In the genomic region with DNA sequence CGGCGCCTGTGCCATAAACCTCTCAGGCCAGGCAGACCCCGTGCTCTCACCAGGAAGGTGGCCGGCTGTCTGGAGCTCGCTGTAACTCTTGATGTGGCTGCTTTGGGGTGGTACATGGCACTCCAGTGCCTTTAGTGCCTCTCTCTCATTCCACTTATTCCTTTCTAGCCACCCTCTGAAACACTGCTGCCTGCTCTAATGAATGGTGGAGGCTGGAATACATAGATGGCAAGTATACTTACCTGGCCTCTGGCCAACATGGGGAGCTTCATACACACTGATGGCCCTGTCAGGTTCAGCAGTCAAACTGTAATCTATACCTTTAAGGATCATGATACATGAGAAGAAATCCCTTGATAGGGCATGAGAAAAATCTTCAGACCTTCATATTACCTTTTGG, we compare ENCODE assay signal across 20 mouse cellular contexts.
DNase-seq lines count a peak whose midpoint lies in the region; ATAC-seq and TF ChIP-seq lines count a peak whose summit lies in the region.
"Had no signal": no experiment of that assay in that cellular context is flagged by ENCODE, and none has a peak within 500 bp of the region (broad histone marks: within the 10 kb centered on the region; RNA-seq: fewer than 3 reads in every experiment).

No protein-coding gene starts in this region.

- 90% methylated on average over 4 of the region's 5 CpGs for WGBS in forebrain, embryonic 12.5 days
- WGBS in forebrain, embryonic 10.5 days, result 79% methylated on average over 5 of the region's 5 CpGs
- WGBS in hindbrain, embryonic 13.5 days, result 93% methylated on average over 5 of the region's 5 CpGs
- 86% methylated on average over 5 of the region's 5 CpGs for WGBS in hindbrain, embryonic 10.5 days
- 78% methylated on average over 3 of the region's 5 CpGs for WGBS in limb, embryonic 14.5 days
- WGBS in limb, embryonic 10.5 days, result 85% methylated on average over 3 of the region's 5 CpGs

- no peaks in the 10 kb centered on the region for H3K9me3 ChIP-seq in forebrain, embryonic 12.5 days
- H3K9me3 ChIP-seq in forebrain, embryonic 10.5 days, result no peaks in the 10 kb centered on the region
- no peaks in the 10 kb centered on the region for H3K9me3 ChIP-seq in hindbrain, embryonic 13.5 days
- no peaks in the 10 kb centered on the region for H3K9me3 ChIP-seq in hindbrain, embryonic 10.5 days
- no peaks in the 10 kb centered on the region for H3K9me3 ChIP-seq in limb, embryonic 14.5 days (ENCODE audit: control insufficient read depth, low read length)
- H3K9me3 ChIP-seq in limb, embryonic 10.5 days (replicated peaks), result no peaks in the 10 kb centered on the region
- H3K9me3 ChIP-seq: embryonic facial prominence, embryonic 13.5 days; intestine, embryonic 15.5 days; limb, embryonic 15.5 days; midbrain, embryonic 12.5 days; neural tube, embryonic 12.5 days had no signal

- H3K9ac ChIP-seq in forebrain, embryonic 12.5 days, result no peak overlapping the region
- H3K9ac ChIP-seq in hindbrain, embryonic 13.5 days, result no peak overlapping the region
- H3K9ac ChIP-seq in limb, embryonic 14.5 days (ENCODE audit: low read depth, low read length, severe bottlenecking), result no peak overlapping the region
- H3K9ac ChIP-seq: embryonic facial prominence, embryonic 13.5 days; intestine, embryonic 15.5 days; limb, embryonic 15.5 days; midbrain, embryonic 12.5 days; neural tube, embryonic 12.5 days had no signal

- H3K4me2 ChIP-seq in forebrain, embryonic 12.5 days, result no peak overlapping the region
- no peak overlapping the region for H3K4me2 ChIP-seq in hindbrain, embryonic 13.5 days
- no peak overlapping the region for H3K4me2 ChIP-seq in limb, embryonic 14.5 days (replicated peaks; ENCODE audit: low read depth, low read length, severe bottlenecking)
- H3K4me2 ChIP-seq: embryonic facial prominence, embryonic 13.5 days; intestine, embryonic 15.5 days; limb, embryonic 15.5 days; midbrain, embryonic 12.5 days; neural tube, embryonic 12.5 days had no signal

- DNase-seq in forebrain, embryonic 10.5 days (ENCODE audit: extremely low spot score, low spot score), result no peak
- DNase-seq in hindbrain, embryonic 10.5 days (ENCODE audit: low spot score), result no peak
- no peak for DNase-seq in limb, embryonic 14.5 days (ENCODE audit: low spot score)
- no peak for DNase-seq in limb, embryonic 10.5 days (ENCODE audit: low spot score)
- peak; percentile 5 for DNase-seq in WW6 (ENCODE audit: low read depth, low spot score)
- no peak for DNase-seq in embryo, embryonic 9.5 days (ENCODE audit: extremely low spot score)
- DNase-seq: adrenal gland, postnatal 10 days; gastrocnemius, adult 2 months; heart, postnatal 14 days; kidney, postnatal 10 days; lung, postnatal 4 days; right cerebral cortex, postnatal 25 days had no signal

- peak; percentile 27; the same call in 1 of the 2 replicates for ATAC-seq in forebrain, embryonic 12.5 days (ENCODE audit: low FRiP score)
- ATAC-seq in hindbrain, embryonic 13.5 days (ENCODE audit: low FRiP score), result 0 out of 2 replicates have a peak, but pooled peaks have one; percentile 28
- peak; percentile 44; the same call in 1 of the 2 replicates for ATAC-seq in limb, embryonic 14.5 days (ENCODE audit: low FRiP score, low read depth)
- ATAC-seq: intestine, embryonic 15.5 days had no signal

- no peak overlapping the region for H3K27ac ChIP-seq in forebrain, embryonic 12.5 days
- no peak overlapping the region for H3K27ac ChIP-seq in forebrain, embryonic 10.5 days
- peak overlapping the region; percentile 23; the same call in 1 of the 2 replicates for H3K27ac ChIP-seq in hindbrain, embryonic 13.5 days
- no peak overlapping the region for H3K27ac ChIP-seq in hindbrain, embryonic 10.5 days
- no peak overlapping the region for H3K27ac ChIP-seq in limb, embryonic 14.5 days (replicated peaks; ENCODE audit: low read depth, low read length)
- no peak overlapping the region for H3K27ac ChIP-seq in limb, embryonic 10.5 days
- H3K27ac ChIP-seq: embryonic facial prominence, embryonic 13.5 days; gastrocnemius, adult 2 months; intestine, embryonic 15.5 days; limb, embryonic 15.5 days; midbrain, embryonic 12.5 days; neural tube, embryonic 12.5 days; stomach, postnatal 0 days had no signal

- no peak overlapping the region for H3K4me3 ChIP-seq in forebrain, embryonic 12.5 days (replicated peaks)
- H3K4me3 ChIP-seq in forebrain, embryonic 10.5 days, result no peak overlapping the region
- H3K4me3 ChIP-seq in hindbrain, embryonic 13.5 days, result no peak overlapping the region
- no peak overlapping the region for H3K4me3 ChIP-seq in hindbrain, embryonic 10.5 days
- no peak overlapping the region for H3K4me3 ChIP-seq in limb, embryonic 14.5 days (replicated peaks; ENCODE audit: low read length)
- H3K4me3 ChIP-seq in limb, embryonic 10.5 days, result no peak overlapping the region
- H3K4me3 ChIP-seq: embryonic facial prominence, embryonic 13.5 days; gastrocnemius, adult 2 months; intestine, embryonic 15.5 days; limb, embryonic 15.5 days; midbrain, embryonic 12.5 days; neural tube, embryonic 12.5 days had no signal

- H3K4me1 ChIP-seq in forebrain, embryonic 12.5 days, result no peaks in the 10 kb centered on the region
- no peaks in the 10 kb centered on the region for H3K4me1 ChIP-seq in forebrain, embryonic 10.5 days
- peaks cover 7% of the 10 kb centered on the region for H3K4me1 ChIP-seq in hindbrain, embryonic 13.5 days (replicated peaks)
- H3K4me1 ChIP-seq in hindbrain, embryonic 10.5 days (replicated peaks), result no peaks in the 10 kb centered on the region
- H3K4me1 ChIP-seq in limb, embryonic 14.5 days (ENCODE audit: control insufficient read depth, insufficient read depth, low read length), result no peaks in the 10 kb centered on the region
- H3K4me1 ChIP-seq in limb, embryonic 10.5 days, result no peaks in the 10 kb centered on the region
- H3K4me1 ChIP-seq: intestine, embryonic 15.5 days; limb, embryonic 15.5 days; midbrain, embryonic 12.5 days; neural tube, embryonic 12.5 days had no signal

- TF ChIP-seq POLR2A in limb, embryonic 14.5 days (IDR thresholded peaks at IDR 0.05; ENCODE audit: borderline replicate concordance, extremely low read depth, insufficient read depth, insufficient read length), result no peak

- H3K27me3 ChIP-seq in forebrain, embryonic 12.5 days, result no peaks in the 10 kb centered on the region
- H3K27me3 ChIP-seq in forebrain, embryonic 10.5 days (ENCODE audit: poor library complexity, severe bottlenecking), result no peaks in the 10 kb centered on the region
- no peaks in the 10 kb centered on the region for H3K27me3 ChIP-seq in hindbrain, embryonic 13.5 days
- no peaks in the 10 kb centered on the region for H3K27me3 ChIP-seq in hindbrain, embryonic 10.5 days (ENCODE audit: insufficient read depth, poor library complexity, severe bottlenecking)
- H3K27me3 ChIP-seq in limb, embryonic 14.5 days (ENCODE audit: control insufficient read depth, insufficient read depth, low read length), result no peaks in the 10 kb centered on the region
- H3K27me3 ChIP-seq in limb, embryonic 10.5 days (ENCODE audit: low read depth, poor library complexity, severe bottlenecking), result no peaks in the 10 kb centered on the region
- H3K27me3 ChIP-seq: embryonic facial prominence, embryonic 13.5 days; intestine, embryonic 15.5 days; limb, embryonic 15.5 days; midbrain, embryonic 12.5 days; neural tube, embryonic 12.5 days had no signal

- H3K36me3 ChIP-seq in forebrain, embryonic 12.5 days (replicated peaks), result 0 out of 2 replicates have a peak, but pooled peaks cover 4% of the 10 kb centered on the region
- H3K36me3 ChIP-seq in forebrain, embryonic 10.5 days (replicated peaks), result peaks cover 3% of the 10 kb centered on the region; the same call in 1 of the 2 replicates
- 0 out of 2 replicates have a peak, but pooled peaks cover 3% of the 10 kb centered on the region for H3K36me3 ChIP-seq in hindbrain, embryonic 13.5 days
- 0 out of 2 replicates have a peak, but pooled peaks cover 3% of the 10 kb centered on the region for H3K36me3 ChIP-seq in hindbrain, embryonic 10.5 days
- H3K36me3 ChIP-seq in limb, embryonic 14.5 days (ENCODE audit: control insufficient read depth, insufficient read depth, low read length), result no peaks in the 10 kb centered on the region
- H3K36me3 ChIP-seq in limb, embryonic 10.5 days, result no peaks in the 10 kb centered on the region
- H3K36me3 ChIP-seq: embryonic facial prominence, embryonic 13.5 days; intestine, embryonic 15.5 days; limb, embryonic 15.5 days; midbrain, embryonic 12.5 days; neural tube, embryonic 12.5 days had no signal
